In the genomic region with DNA sequence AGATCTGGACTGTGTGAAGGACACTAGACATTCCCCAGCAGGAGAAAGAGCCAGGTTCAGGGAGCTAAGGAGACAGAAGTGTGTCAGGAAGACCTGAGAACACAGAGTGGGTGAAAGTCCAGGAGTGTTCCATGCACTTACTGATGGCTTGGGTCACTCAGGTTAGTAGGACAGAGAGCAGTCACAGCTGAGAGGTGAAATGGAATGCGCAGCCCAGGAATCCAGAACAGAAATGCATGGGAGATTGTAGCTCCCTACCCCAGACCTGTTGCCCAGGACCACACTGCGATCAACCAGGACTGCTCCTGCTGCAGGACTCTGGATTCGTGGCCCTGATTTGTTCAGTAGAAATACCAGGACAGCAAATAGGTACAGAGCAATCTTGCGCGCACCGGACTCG, we compare ENCODE assay signal across 35 mouse cellular contexts. TPM values are rescaled to one million over a fixed set of nuclear protein-coding genes. Genes with fewer than 3 reads are reported as not detected.
A peak's percentile ranks its signal among the peaks of the same experiment; 100 is the strongest.
DNase-seq lines count a peak whose midpoint lies in the region; ATAC-seq and TF ChIP-seq lines count a peak whose summit lies in the region.
"Had no signal": no experiment of that assay in that cellular context is flagged by ENCODE, and none has a peak within 500 bp of the region (broad histone marks: within the 10 kb centered on the region; RNA-seq: fewer than 3 reads in every experiment).

No protein-coding gene starts in this region.

- H3K4me2 ChIP-seq in kidney, embryonic 14.5 days (replicated peaks; ENCODE audit: low read depth, low read length) = no peak overlapping the region
- H3K4me2 ChIP-seq in hindbrain, embryonic 16.5 days (ENCODE audit: low read length) = no peak overlapping the region
- no peak overlapping the region for H3K4me2 ChIP-seq in forebrain, postnatal 0 days (ENCODE audit: low read depth)
- H3K4me2 ChIP-seq: embryonic facial prominence, embryonic 13.5 days; forebrain, embryonic 12.5 days; forebrain, embryonic 15.5 days; heart, embryonic 13.5 days; hindbrain, embryonic 14.5 days had no signal

- ATAC-seq in kidney, embryonic 14.5 days (ENCODE audit: low FRiP score, low TSS enrichment) = no peak
- no peak for ATAC-seq in hindbrain, embryonic 16.5 days
- ATAC-seq in forebrain, postnatal 0 days = no peak
- ATAC-seq: CD4-positive, CD25-positive, alpha-beta regulatory T cell, adult 4 months; forebrain, embryonic 15.5 days had no signal

- no peaks in the 10 kb centered on the region for H3K4me1 ChIP-seq in kidney, embryonic 14.5 days (ENCODE audit: control insufficient read depth, insufficient read depth, low read length)
- no peaks in the 10 kb centered on the region for H3K4me1 ChIP-seq in hindbrain, embryonic 16.5 days (ENCODE audit: control insufficient read depth, insufficient read depth, low read depth, low read length)
- no peaks in the 10 kb centered on the region for H3K4me1 ChIP-seq in forebrain, postnatal 0 days (ENCODE audit: insufficient read depth)
- H3K4me1 ChIP-seq: embryonic facial prominence, embryonic 10.5 days; embryonic facial prominence, embryonic 13.5 days; forebrain, embryonic 12.5 days; forebrain, embryonic 15.5 days; heart, embryonic 13.5 days had no signal

- H3K9ac ChIP-seq in kidney, embryonic 14.5 days (ENCODE audit: low read depth, low read length) = no peak overlapping the region
- H3K9ac ChIP-seq in hindbrain, embryonic 16.5 days (ENCODE audit: low read depth, low read length) = no peak overlapping the region
- no peak overlapping the region for H3K9ac ChIP-seq in forebrain, postnatal 0 days
- H3K9ac ChIP-seq: embryonic facial prominence, embryonic 13.5 days; forebrain, embryonic 12.5 days; forebrain, embryonic 15.5 days; heart, embryonic 13.5 days; hindbrain, embryonic 14.5 days had no signal

- H3K27ac ChIP-seq in kidney, embryonic 14.5 days (ENCODE audit: low read depth, low read length) = no peak overlapping the region
- no peak overlapping the region for H3K27ac ChIP-seq in hindbrain, embryonic 16.5 days (ENCODE audit: low read depth, low read length)
- no peak overlapping the region for H3K27ac ChIP-seq in forebrain, postnatal 0 days (ENCODE audit: low read depth, low read length)
- H3K27ac ChIP-seq: embryonic facial prominence, embryonic 10.5 days; embryonic facial prominence, embryonic 13.5 days; forebrain, embryonic 12.5 days; forebrain, embryonic 15.5 days; heart, embryonic 13.5 days; hindbrain, embryonic 14.5 days had no signal

- no peak for TF ChIP-seq CTCF in forebrain, postnatal 0 days (IDR thresholded peaks at IDR 0.05; ENCODE audit: low read depth)

- no peak overlapping the region for H3K4me3 ChIP-seq in kidney, embryonic 14.5 days (ENCODE audit: low read length)
- no peak overlapping the region for H3K4me3 ChIP-seq in hindbrain, embryonic 16.5 days (ENCODE audit: low read length)
- H3K4me3 ChIP-seq in forebrain, postnatal 0 days (ENCODE audit: low read depth, low read length) = no peak overlapping the region
- H3K4me3 ChIP-seq: embryonic facial prominence, embryonic 10.5 days; embryonic facial prominence, embryonic 13.5 days; erythroblast, embryonic 14.5 days; forebrain, embryonic 12.5 days; forebrain, embryonic 15.5 days; heart, embryonic 13.5 days had no signal

- peak; percentile 54 for DNase-seq in kidney, adult 18-20 months
- DNase-seq in kidney, adult 8-10 months = peak; percentile 49 to 67
- DNase-seq in kidney, adult 9 months = peak; percentile 75
- peak; percentile 50 for DNase-seq in kidney, postnatal 14 days
- DNase-seq in forebrain, postnatal 0 days = no peak
- DNase-seq in spleen, postnatal 10 days (ENCODE audit: low spot score in 2 of 2) = no peak
- DNase-seq: adrenal gland, adult 2 months; adrenal gland, postnatal 25 days; cerebellum, adult 11-12 months; cerebellum, adult 8-10 months; cerebellum, postnatal 10 days; cerebellum, postnatal 36 days; embryo, embryonic 11 days; gastrocnemius, postnatal 10 days; heart, adult 18-20 months; heart, postnatal 14 days; heart, postnatal 4 days had no signal

- H3K36me3 ChIP-seq in kidney, embryonic 14.5 days (ENCODE audit: control insufficient read depth, insufficient read depth, low read length) = no peaks in the 10 kb centered on the region
- H3K36me3 ChIP-seq in hindbrain, embryonic 16.5 days (ENCODE audit: control insufficient read depth, insufficient read depth, low read length) = no peaks in the 10 kb centered on the region
- H3K36me3 ChIP-seq in forebrain, postnatal 0 days (ENCODE audit: insufficient read depth) = no peaks in the 10 kb centered on the region
- H3K36me3 ChIP-seq: embryonic facial prominence, embryonic 10.5 days; embryonic facial prominence, embryonic 13.5 days; forebrain, embryonic 12.5 days; forebrain, embryonic 15.5 days; heart, embryonic 13.5 days had no signal

- no peaks in the 10 kb centered on the region for H3K27me3 ChIP-seq in kidney, embryonic 14.5 days (ENCODE audit: control insufficient read depth, insufficient read depth, low read length)
- H3K27me3 ChIP-seq in hindbrain, embryonic 16.5 days (replicated peaks; ENCODE audit: control insufficient read depth, insufficient read depth, low read length) = no peaks in the 10 kb centered on the region
- H3K27me3 ChIP-seq in forebrain, postnatal 0 days (ENCODE audit: insufficient read depth, low read length) = no peaks in the 10 kb centered on the region
- H3K27me3 ChIP-seq: embryonic facial prominence, embryonic 13.5 days; forebrain, embryonic 12.5 days; forebrain, embryonic 15.5 days; heart, embryonic 13.5 days had no signal

- 97% methylated on average over 7 of the region's 7 CpGs for WGBS in kidney, embryonic 14.5 days
- WGBS in hindbrain, embryonic 16.5 days = 98% methylated on average over 7 of the region's 7 CpGs
- WGBS in forebrain, postnatal 0 days = 98% methylated on average over 7 of the region's 7 CpGs

- H3K9me3 ChIP-seq in kidney, embryonic 14.5 days (ENCODE audit: control insufficient read depth, low read length) = no peaks in the 10 kb centered on the region
- no peaks in the 10 kb centered on the region for H3K9me3 ChIP-seq in hindbrain, embryonic 16.5 days (ENCODE audit: control insufficient read depth, low read length)
- H3K9me3 ChIP-seq in forebrain, postnatal 0 days (ENCODE audit: low read length) = no peaks in the 10 kb centered on the region
- H3K9me3 ChIP-seq: forebrain, embryonic 15.5 days had no signal

RNA-seq across cellular contexts. Expression of a gene that starts 29.1 kb away (rescaled TPM):
- 0.07 TPM in 1 of 2 replicates, not detected in the other for polyA plus RNA-seq in kidney, embryonic 14.5 days (2014; fragmentation: Nextera tagmentation; extraction: Ambion mirVana)
- polyA plus RNA-seq in hindbrain, embryonic 16.5 days (2015; fragmentation: Nextera tagmentation; extraction: Ambion mirVana) = 0.05 and 0.16 TPM in 2 replicates
- total RNA-seq in forebrain, postnatal 0 days (2014; rRNA removed) = not detected in 2 replicates
- not detected in 2 replicates for polyA plus RNA-seq in forebrain, postnatal 0 days (2015; fragmentation: Nextera tagmentation; extraction: Ambion mirVana)
- total RNA-seq: MEL had no signal
- polyA plus RNA-seq: adrenal gland, adult 2 months; brain, embryonic 14.5 days; C2C12; CD4-positive, CD25-positive, alpha-beta regulatory T cell, adult 4 months; embryonic facial prominence, embryonic 10.5 days; erythroblast, embryonic 14.5 days; forebrain, embryonic 12.5 days; heart, embryonic 16.5 days; hindbrain, embryonic 11.5 days had no signal

RNA-seq across cellular contexts. Expression of a gene that starts 47.0 kb away (rescaled TPM):
- polyA plus RNA-seq in kidney, embryonic 14.5 days (2014; fragmentation: Nextera tagmentation; extraction: Ambion mirVana) = 0.29 and 0.32 TPM in 2 replicates
- polyA plus RNA-seq in hindbrain, embryonic 16.5 days (2015; fragmentation: Nextera tagmentation; extraction: Ambion mirVana) = not detected in 2 replicates
- not detected in 2 replicates for total RNA-seq in forebrain, postnatal 0 days (2014; rRNA removed)
- not detected in 2 replicates for polyA plus RNA-seq in forebrain, postnatal 0 days (2015; fragmentation: Nextera tagmentation; extraction: Ambion mirVana)
- total RNA-seq: adrenal gland, adult 2 months; adrenal gland, postnatal 25 days; gastrocnemius, adult 18-20 months; gastrocnemius, postnatal 10 days; gastrocnemius, postnatal 4 days; heart, postnatal 4 days; MEL had no signal
- polyA plus RNA-seq: adrenal gland, adult 2 months; C2C12; CD4-positive, CD25-positive, alpha-beta regulatory T cell, adult 4 months; cortical plate, adult 2 months; embryonic facial prominence, embryonic 10.5 days; embryonic facial prominence, embryonic 13.5 days; erythroblast, embryonic 14.5 days; forebrain, embryonic 12.5 days; forebrain, embryonic 15.5 days; heart, embryonic 13.5 days; hindbrain, embryonic 11.5 days; hindbrain, embryonic 14.5 days had no signal

RNA-seq across cellular contexts. Expression of a gene that starts 50.5 kb away (rescaled TPM):
- 41.0 and 50.2 TPM in 2 replicates for polyA plus RNA-seq in kidney, embryonic 14.5 days (2014; fragmentation: Nextera tagmentation; extraction: Ambion mirVana)
- polyA plus RNA-seq in hindbrain, embryonic 16.5 days (2015; fragmentation: Nextera tagmentation; extraction: Ambion mirVana) = 51.4 and 52.0 TPM in 2 replicates
- 35.8 and 45.8 TPM in 2 replicates for total RNA-seq in forebrain, postnatal 0 days (2014; rRNA removed)
- polyA plus RNA-seq in forebrain, postnatal 0 days (2015; fragmentation: Nextera tagmentation; extraction: Ambion mirVana) = 35.0 and 40.6 TPM in 2 replicates

RNA-seq across cellular contexts. Expression of a gene that starts 57.7 kb away (rescaled TPM):
- 4.5 and 5.2 TPM in 2 replicates for polyA plus RNA-seq in kidney, embryonic 14.5 days (2014; fragmentation: Nextera tagmentation; extraction: Ambion mirVana)
- 0.89 and 1.1 TPM in 2 replicates for polyA plus RNA-seq in hindbrain, embryonic 16.5 days (2015; fragmentation: Nextera tagmentation; extraction: Ambion mirVana)
- total RNA-seq in forebrain, postnatal 0 days (2014; rRNA removed) = 0.31 and 0.95 TPM in 2 replicates
- polyA plus RNA-seq in forebrain, postnatal 0 days (2015; fragmentation: Nextera tagmentation; extraction: Ambion mirVana) = 1.0 and 1.3 TPM in 2 replicates

Comparison
In these comparisons a context has a peak if more than half of its experiments do, and no peak if none do; other contexts are left out.
1. DNase-seq: peak in kidney, adult 18-20 months (single experiment), kidney, adult 8-10 months (2 of 2), kidney, adult 9 months (single experiment) and kidney, postnatal 14 days (single experiment); none in forebrain, postnatal 0 days (single experiment) and spleen, postnatal 10 days (0 of 2).